ENCODE assay signal across 16 mouse cellular contexts in genomic region chr4:126141021-126141420, GRCm38 (mm10). TPM values are rescaled to one million over a fixed set of nuclear protein-coding genes. Genes with fewer than 3 reads are reported as not detected.
DNase-seq lines count a peak whose midpoint lies in the region; ATAC-seq and TF ChIP-seq lines count a peak whose summit lies in the region.
"Had no signal": no experiment of that assay in that cellular context is flagged by ENCODE, and none has a peak within 500 bp of the region (broad histone marks: within the 10 kb centered on the region; RNA-seq: fewer than 3 reads in every experiment).

No protein-coding gene starts in this region.

- no peak overlapping the region for H3K4me3 ChIP-seq in hindbrain, embryonic 10.5 days
- H3K4me3 ChIP-seq in hindbrain, embryonic 13.5 days, result no peak overlapping the region
- no peak overlapping the region for H3K4me3 ChIP-seq in intestine, embryonic 16.5 days (ENCODE audit: low read length)
- H3K4me3 ChIP-seq in limb, embryonic 14.5 days (replicated peaks; ENCODE audit: low read length), result no peak overlapping the region
- H3K4me3 ChIP-seq: erythroblast, embryonic 14.5 days; midbrain, embryonic 10.5 days; myocyte had no signal

- no peak overlapping the region for H3K4me2 ChIP-seq in hindbrain, embryonic 13.5 days
- no peak overlapping the region for H3K4me2 ChIP-seq in intestine, embryonic 16.5 days (ENCODE audit: low read depth, low read length)
- no peak overlapping the region for H3K4me2 ChIP-seq in limb, embryonic 14.5 days (replicated peaks; ENCODE audit: low read depth, low read length, severe bottlenecking)

- WGBS in hindbrain, embryonic 10.5 days, result 73% methylated on average over 5 of the region's 5 CpGs
- WGBS in hindbrain, embryonic 13.5 days, result 79% methylated on average over 5 of the region's 5 CpGs
- 60% methylated on average over 5 of the region's 5 CpGs for WGBS in intestine, embryonic 16.5 days
- 89% methylated on average over 4 of the region's 5 CpGs for WGBS in limb, embryonic 14.5 days

- no peak for ATAC-seq in hindbrain, embryonic 13.5 days (ENCODE audit: low FRiP score)
- ATAC-seq in intestine, embryonic 16.5 days, result no peak
- ATAC-seq in limb, embryonic 14.5 days (ENCODE audit: low FRiP score, low read depth), result no peak
- ATAC-seq: forebrain, postnatal 0 days; inflammation-experienced regulatory T-cells, adult 6 months had no signal

- peaks cover 44% of the 10 kb centered on the region for H3K36me3 ChIP-seq in hindbrain, embryonic 10.5 days
- H3K36me3 ChIP-seq in hindbrain, embryonic 13.5 days, result peaks cover 50% of the 10 kb centered on the region
- H3K36me3 ChIP-seq in intestine, embryonic 16.5 days (ENCODE audit: control insufficient read depth, insufficient read depth, low read length), result peaks cover 15% of the 10 kb centered on the region
- H3K36me3 ChIP-seq in limb, embryonic 14.5 days (ENCODE audit: control insufficient read depth, insufficient read depth, low read length), result peaks cover 50% of the 10 kb centered on the region

- H3K4me1 ChIP-seq in hindbrain, embryonic 10.5 days (replicated peaks), result peaks cover 14% of the 10 kb centered on the region; the same call in 1 of the 2 replicates
- no peaks in the 10 kb centered on the region for H3K4me1 ChIP-seq in hindbrain, embryonic 13.5 days (replicated peaks)
- H3K4me1 ChIP-seq in intestine, embryonic 16.5 days (ENCODE audit: control insufficient read depth, insufficient read depth, low read length), result no peaks in the 10 kb centered on the region
- H3K4me1 ChIP-seq in limb, embryonic 14.5 days (ENCODE audit: control insufficient read depth, insufficient read depth, low read length), result no peaks in the 10 kb centered on the region
- H3K4me1 ChIP-seq: midbrain, embryonic 10.5 days had no signal

- H3K27ac ChIP-seq in hindbrain, embryonic 10.5 days, result peak overlapping the region; percentile 9; the same call in 1 of the 2 replicates
- no peak overlapping the region for H3K27ac ChIP-seq in hindbrain, embryonic 13.5 days
- 0 out of 2 replicates have a peak overlapping the region, but pooled peaks have one; percentile 4 for H3K27ac ChIP-seq in intestine, embryonic 16.5 days (ENCODE audit: low read length)
- no peak overlapping the region for H3K27ac ChIP-seq in limb, embryonic 14.5 days (replicated peaks; ENCODE audit: low read depth, low read length)
- H3K27ac ChIP-seq: midbrain, embryonic 10.5 days had no signal

- no peaks in the 10 kb centered on the region for H3K9me3 ChIP-seq in hindbrain, embryonic 10.5 days
- H3K9me3 ChIP-seq in hindbrain, embryonic 13.5 days, result no peaks in the 10 kb centered on the region
- H3K9me3 ChIP-seq in intestine, embryonic 16.5 days (ENCODE audit: control insufficient read depth, low read length), result no peaks in the 10 kb centered on the region
- no peaks in the 10 kb centered on the region for H3K9me3 ChIP-seq in limb, embryonic 14.5 days (ENCODE audit: control insufficient read depth, low read length)
- H3K9me3 ChIP-seq: midbrain, embryonic 10.5 days had no signal

- no peak overlapping the region for H3K9ac ChIP-seq in hindbrain, embryonic 13.5 days
- no peak overlapping the region for H3K9ac ChIP-seq in intestine, embryonic 16.5 days (ENCODE audit: low read depth, low read length)
- H3K9ac ChIP-seq in limb, embryonic 14.5 days (ENCODE audit: low read depth, low read length, severe bottlenecking), result peak overlapping the region; percentile 4; the same call in 1 of the 2 replicates
- H3K9ac ChIP-seq: forebrain, postnatal 0 days had no signal

- TF ChIP-seq POLR2A in limb, embryonic 14.5 days (IDR thresholded peaks at IDR 0.05; ENCODE audit: borderline replicate concordance, extremely low read depth, insufficient read depth, insufficient read length), result no peak

- peaks cover 3% of the 10 kb centered on the region; the same call in 1 of the 2 replicates for H3K27me3 ChIP-seq in hindbrain, embryonic 10.5 days (ENCODE audit: insufficient read depth, poor library complexity, severe bottlenecking)
- H3K27me3 ChIP-seq in hindbrain, embryonic 13.5 days, result no peaks in the 10 kb centered on the region
- no peaks in the 10 kb centered on the region for H3K27me3 ChIP-seq in intestine, embryonic 16.5 days (replicated peaks; ENCODE audit: control insufficient read depth, insufficient read depth, low read length)
- no peaks in the 10 kb centered on the region for H3K27me3 ChIP-seq in limb, embryonic 14.5 days (ENCODE audit: control insufficient read depth, insufficient read depth, low read length)

- peak; percentile 49 for DNase-seq in adrenal gland, postnatal 14 days
- no peak for DNase-seq in adrenal gland, postnatal 10 days
- no peak for DNase-seq in hindbrain, embryonic 10.5 days (ENCODE audit: low spot score)
- no peak for DNase-seq in limb, embryonic 14.5 days (ENCODE audit: low spot score)
- no peak for DNase-seq in frontal cortex, postnatal 10 days (ENCODE audit: low spot score in 2 of 2)
- no peak for DNase-seq in adipocyte (ENCODE audit: low spot score)
- DNase-seq: adrenal gland, postnatal 25 days; forebrain, postnatal 0 days; right cerebral cortex, postnatal 25 days; thymus, postnatal 14 days had no signal

RNA-seq across cellular contexts. Expression of gene Eva1b, which starts 6.5 kb away (rescaled TPM):
- total RNA-seq in adrenal gland, postnatal 14 days (2021), result 27.6 and 32.3 TPM in 2 replicates
- total RNA-seq in adrenal gland, postnatal 10 days (2021), result 10 to 100 TPM; 36.3 to 41.2 TPM
- polyA plus RNA-seq in hindbrain, embryonic 10.5 days (2016; fragmentation: Nextera tagmentation; extraction: Ambion mirVana), result 29.8 and 35.3 TPM in 2 replicates
- 15.0 and 15.5 TPM in 2 replicates for polyA plus RNA-seq in hindbrain, embryonic 13.5 days (2015; fragmentation: Nextera tagmentation; extraction: Ambion mirVana)
- 34.7 and 35.4 TPM in 2 replicates for polyA plus RNA-seq in intestine, embryonic 16.5 days (2015; fragmentation: Nextera tagmentation; extraction: Ambion mirVana)
- polyA plus RNA-seq in limb, embryonic 14.5 days (2012; rRNA removed), result 120 and 155 TPM in 2 replicates
- polyA plus RNA-seq in limb, embryonic 14.5 days (2014; fragmentation: Nextera tagmentation; extraction: Ambion mirVana), result 101 and 106 TPM in 2 replicates

RNA-seq across cellular contexts. Expression of gene Sh3d21, which starts 22.3 kb away (rescaled TPM):
- 3.7 and 4.8 TPM in 2 replicates for total RNA-seq in adrenal gland, postnatal 14 days (2021)
- 1 to 10 TPM; 3.3 to 3.9 TPM for total RNA-seq in adrenal gland, postnatal 10 days (2021)
- polyA plus RNA-seq in hindbrain, embryonic 10.5 days (2016; fragmentation: Nextera tagmentation; extraction: Ambion mirVana), result 1.3 and 2.3 TPM in 2 replicates
- polyA plus RNA-seq in hindbrain, embryonic 13.5 days (2015; fragmentation: Nextera tagmentation; extraction: Ambion mirVana), result 1.3 and 1.4 TPM in 2 replicates
- 13.2 and 13.9 TPM in 2 replicates for polyA plus RNA-seq in intestine, embryonic 16.5 days (2015; fragmentation: Nextera tagmentation; extraction: Ambion mirVana)
- polyA plus RNA-seq in limb, embryonic 14.5 days (2012; rRNA removed), result 7.1 and 8.5 TPM in 2 replicates
- polyA plus RNA-seq in limb, embryonic 14.5 days (2014; fragmentation: Nextera tagmentation; extraction: Ambion mirVana), result 8.9 and 10.9 TPM in 2 replicates

RNA-seq across cellular contexts. Expression of gene Stk40, which starts 37.3 kb away (rescaled TPM):
- total RNA-seq in adrenal gland, postnatal 14 days (2021), result 39.2 and 48.2 TPM in 2 replicates
- total RNA-seq in adrenal gland, postnatal 10 days (2021), result 10 to 100 TPM; 48.4 to 53.0 TPM
- 46.9 and 47.2 TPM in 2 replicates for polyA plus RNA-seq in hindbrain, embryonic 10.5 days (2016; fragmentation: Nextera tagmentation; extraction: Ambion mirVana)
- 35.1 and 35.5 TPM in 2 replicates for polyA plus RNA-seq in hindbrain, embryonic 13.5 days (2015; fragmentation: Nextera tagmentation; extraction: Ambion mirVana)
- polyA plus RNA-seq in intestine, embryonic 16.5 days (2015; fragmentation: Nextera tagmentation; extraction: Ambion mirVana), result 26.1 and 28.5 TPM in 2 replicates
- 21.3 and 25.5 TPM in 2 replicates for polyA plus RNA-seq in limb, embryonic 14.5 days (2012; rRNA removed)
- 27.9 and 29.1 TPM in 2 replicates for polyA plus RNA-seq in limb, embryonic 14.5 days (2014; fragmentation: Nextera tagmentation; extraction: Ambion mirVana)

RNA-seq across cellular contexts. Expression of gene Lsm10, which starts 44.6 kb away (rescaled TPM):
- total RNA-seq in adrenal gland, postnatal 14 days (2021), result 17.9 and 20.6 TPM in 2 replicates
- total RNA-seq in adrenal gland, postnatal 10 days (2021), result 10 to 100 TPM; 18.2 to 23.2 TPM
- polyA plus RNA-seq in hindbrain, embryonic 10.5 days (2016; fragmentation: Nextera tagmentation; extraction: Ambion mirVana), result 46.8 and 49.1 TPM in 2 replicates
- polyA plus RNA-seq in hindbrain, embryonic 13.5 days (2015; fragmentation: Nextera tagmentation; extraction: Ambion mirVana), result 47.5 and 47.9 TPM in 2 replicates
- polyA plus RNA-seq in intestine, embryonic 16.5 days (2015; fragmentation: Nextera tagmentation; extraction: Ambion mirVana), result 54.8 and 57.5 TPM in 2 replicates
- 44.0 and 50.4 TPM in 2 replicates for polyA plus RNA-seq in limb, embryonic 14.5 days (2012; rRNA removed)
- polyA plus RNA-seq in limb, embryonic 14.5 days (2014; fragmentation: Nextera tagmentation; extraction: Ambion mirVana), result 53.7 and 54.3 TPM in 2 replicates

Comparison
In these comparisons a context has a peak if more than half of its experiments do, and no peak if none do; other contexts are left out.
1. H3K27ac ChIP-seq: peak in hindbrain, embryonic 10.5 days (single experiment) and intestine, embryonic 16.5 days (single experiment); none in hindbrain, embryonic 13.5 days (single experiment) and limb, embryonic 14.5 days (single experiment).